Mouse (Mus musculus) heart, adult 2 months (tissue): ENCODE measurements around the gene Nrxn2. TPM values are rescaled to one million over a fixed set of nuclear protein-coding genes. Genes with fewer than 3 reads are reported as not detected.

ENCODE experiments used
- DNase-seq, 2 experiments: peaks; one replicate each; pipeline ENCODE4 v3.0.0; 2021
- H3K27ac ChIP-seq: fragments of 200-600 bp; 2 replicates; pipeline ENCODE4 v1.8.1; 2022
- H3K27me3 ChIP-seq: fragments of 200-500 bp; 2 replicates; pipeline ENCODE4 v1.6.1; 2012; ENCODE audit warnings: mild to moderate bottlenecking, low read length, inconsistent platforms, mixed read lengths; ENCODE audit not compliant: control insufficient read depth, insufficient read depth
- H3K36me3 ChIP-seq: fragments of 200-500 bp; 2 replicates; pipeline ENCODE4 v1.6.1; 2012; ENCODE audit warnings: low read length, inconsistent platforms; ENCODE audit not compliant: control insufficient read depth, insufficient read depth
- H3K4me1 ChIP-seq: fragments of 200-500 bp; 2 replicates; pipeline ENCODE4 v1.6.1; 2011; ENCODE audit warnings: low read length; ENCODE audit not compliant: control insufficient read depth, insufficient read depth
- H3K4me3 ChIP-seq: fragments of 200-600 bp; 2 replicates; pipeline ENCODE4 v1.8.1; 2022
- H3K79me2 ChIP-seq: fragments of 200-500 bp; replicated peaks from 2 replicates; pipeline ENCODE4 v1.6.1; 2012; ENCODE audit warnings: mild to moderate bottlenecking, inconsistent platforms, low read length, moderate library complexity, mixed read lengths; ENCODE audit not compliant: control insufficient read depth, insufficient read depth
- H3K9ac ChIP-seq: fragments of 200-500 bp; 2 replicates; pipeline ENCODE4 v1.6.1; 2012; ENCODE audit warnings: low read depth, mild to moderate bottlenecking, control low read depth, inconsistent platforms, low read length, mixed read lengths
- CTCF ChIP-seq: fragments of 200-600 bp; IDR thresholded peaks from 2 replicates; pipeline ENCODE4 v1.8.1; 2022; ENCODE audit warnings: antibody characterized with exemption, mild to moderate bottlenecking, moderate library complexity
- EP300 ChIP-seq: fragments of 200-500 bp; IDR thresholded peaks from 2 replicates; pipeline ENCODE4 v1.6.1; 2011; ENCODE audit warnings: low read depth, low read length, control low read depth; ENCODE audit not compliant: insufficient read depth
- POLR2A ChIP-seq: fragments of 200-500 bp; IDR thresholded peaks from 2 replicates; pipeline ENCODE4 v1.6.1; 2011; ENCODE audit warnings: mild to moderate bottlenecking, low read depth, low read length, control low read depth; ENCODE audit not compliant: insufficient read depth
- WGBS: fragments of 180-500 bp; shearing (Covaris S2); methylation state at CpG from one replicate; pipeline ENCODE4 v1.1.7; 2018; 5-methylcytosine and 5-hydroxymethylcytosine counted together
- intact Hi-C: fragments of 180-260 bp; cut with DNase I; formaldehyde crosslinking; loops from one replicate; pipeline ENCODE4 v1.15.1; 2025
- polyA plus RNA-seq: library from polyadenylated mRNA; depleted of rRNA; stranded (reverse); fragments of >200 nt; gene quantifications from 2 replicates; pipeline ENCODE4 v1.2.3, GENCODE M21; 2012
- total RNA-seq, 2 experiments: library from RNA; stranded (reverse); gene quantifications; 2 replicates each; pipeline ENCODE4 v1.2.3; 2021

Nrxn2 gene
- total and polyA plus RNA-seq, 3 experiments: 3.4 to 5.2 (median 4.5) TPM

DNA sequence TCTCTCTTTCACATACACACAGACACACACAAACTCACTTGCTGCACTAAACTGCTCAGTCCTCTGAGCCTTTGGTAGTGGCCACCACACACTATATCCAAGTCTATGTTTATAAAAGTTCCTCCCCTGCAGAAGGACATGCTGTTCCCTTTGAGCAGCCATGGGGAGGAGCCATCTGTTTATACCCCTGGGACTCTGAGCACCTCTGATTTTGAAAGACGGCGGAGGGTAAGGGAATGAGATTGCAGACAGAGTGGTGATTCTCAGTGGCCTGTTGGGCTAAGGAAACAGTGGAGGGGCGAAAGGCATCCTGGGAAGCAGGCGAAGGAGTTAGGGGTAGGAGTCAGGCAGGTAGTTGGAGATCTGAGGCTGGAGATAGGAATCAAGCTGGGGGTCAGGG is 121.1 kb downstream of the Nrxn2 start:
- Histone ChIP-seq H3K27me3 (no peaks in the 10 kb centered on the region), H3K79me2 (no peaks in the 10 kb centered on the region), H3K36me3 (no peaks in the 10 kb centered on the region), H3K4me3 (no peak overlapping the region), H3K4me1 (no peaks in the 10 kb centered on the region), H3K27ac (no peak overlapping the region), H3K9ac (no peak overlapping the region)
- intact Hi-C loops: no loop called here
- WGBS: 77% methylated on average over 4 of the region's 4 CpGs
- DNase-seq: no peak
- TF ChIP-seq EP300 (no peak), POLR2A (no peak), CTCF (no peak)

DNA sequence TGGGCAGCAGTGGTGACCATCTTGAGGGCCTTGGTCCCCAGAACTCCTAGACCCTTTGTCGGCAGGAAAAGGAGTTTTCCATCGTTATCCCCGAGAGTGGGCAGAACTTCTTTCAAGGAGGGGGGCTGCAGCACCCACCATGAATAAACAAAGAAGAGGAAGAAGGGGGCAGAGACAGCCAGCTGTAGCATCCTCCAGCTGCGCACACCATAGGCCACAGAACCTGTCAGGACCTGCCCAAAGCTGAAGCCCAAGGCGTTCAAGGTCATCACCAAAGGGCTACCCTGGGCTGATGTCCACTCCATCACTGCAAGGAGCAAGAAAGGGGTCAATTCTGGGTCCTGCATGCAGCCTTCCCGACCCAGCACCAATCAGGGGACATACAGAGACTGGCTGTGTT is 121.7 kb downstream of the Nrxn2 start:
- Histone ChIP-seq H3K27me3 (no peaks in the 10 kb centered on the region), H3K9ac (no peak overlapping the region), H3K4me3 (no peak overlapping the region), H3K36me3 (no peaks in the 10 kb centered on the region), H3K27ac (no peak overlapping the region), H3K4me1 (no peaks in the 10 kb centered on the region), H3K79me2 (no peaks in the 10 kb centered on the region)
- intact Hi-C loops: no loop called here
- no peak for TF ChIP-seq EP300
- TF ChIP-seq POLR2A: no peak
- TF ChIP-seq CTCF: no peak
- no peak for DNase-seq
- WGBS: 62% methylated on average over 6 of the region's 6 CpGs

DNA sequence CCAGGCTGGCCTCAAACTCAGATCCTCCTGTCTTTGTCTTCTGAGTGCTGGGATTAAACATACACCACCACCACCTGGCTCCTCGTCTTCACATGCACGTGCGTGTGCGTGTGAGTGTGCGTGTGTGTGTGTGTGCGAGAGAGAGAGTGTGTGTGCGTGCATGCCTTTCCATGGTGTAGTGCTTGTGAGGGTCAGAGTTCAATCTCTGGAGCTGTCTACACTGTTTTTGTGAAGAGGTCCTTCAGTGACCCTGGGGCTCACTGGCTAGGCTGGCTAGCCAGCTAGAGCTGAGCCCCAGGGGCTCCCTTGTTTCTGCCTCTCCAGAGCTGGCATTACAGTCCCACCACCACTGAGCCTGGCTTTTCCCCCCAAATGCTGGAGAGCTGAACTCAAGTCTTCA is 123.0 kb downstream of the Nrxn2 start:
- intact Hi-C loops: no loop called here
- H3K9ac ChIP-seq: no peak overlapping the region
- WGBS: 92% methylated on average over 7 of the region's 7 CpGs
- no peaks in the 10 kb centered on the region for H3K27me3 ChIP-seq
- H3K27ac ChIP-seq: no peak overlapping the region
- H3K36me3 ChIP-seq: no peaks in the 10 kb centered on the region
- H3K4me1 ChIP-seq: no peaks in the 10 kb centered on the region
- no peak for TF ChIP-seq CTCF
- no peak for TF ChIP-seq POLR2A
- no peak overlapping the region for H3K4me3 ChIP-seq
- H3K79me2 ChIP-seq: no peaks in the 10 kb centered on the region
- no peak for DNase-seq

GRCm38 (mm10) chr19:6542367-6543034 is 124.0 kb downstream of the Nrxn2 start, which contains the start of gene Slc22a12:
Slc22a12 (minus strand) TSS chr19:6543032.
- Histone ChIP-seq H3K79me2 (no peaks in the 10 kb centered on the region), H3K9ac (no peak within 1 kb of the TSS), H3K36me3 (no peaks in the 10 kb centered on the region), H3K27me3 (no peaks in the 10 kb centered on the region), H3K4me1 (no peaks in the 10 kb centered on the region), H3K27ac (no peak within 1 kb of the TSS), H3K4me3 (no peak within 1 kb of the TSS)
- intact Hi-C loops: no loop called here
- WGBS: 88% methylated on average over 16 of the region's 16 CpGs
- TF ChIP-seq CTCF: no peak
- no peak for TF ChIP-seq EP300
- DNase-seq: no peak

DNA sequence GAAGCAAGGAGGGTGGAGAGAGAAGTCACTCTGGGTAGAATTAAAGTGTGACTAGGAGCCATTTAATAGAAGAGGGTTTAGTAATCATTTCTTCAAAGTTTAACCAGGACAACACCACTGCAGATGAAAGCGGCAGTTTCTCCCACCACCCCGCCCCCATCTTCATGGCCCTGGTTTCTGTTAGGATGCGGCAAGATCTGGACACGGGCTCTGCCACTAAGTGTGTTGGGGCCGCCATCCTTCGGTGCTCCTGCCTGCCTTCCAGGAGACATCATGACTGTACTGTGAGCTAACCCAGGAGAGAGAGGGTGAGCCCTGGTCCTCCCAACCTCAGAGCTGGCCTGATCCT is 124.5 kb downstream of the Nrxn2 start:
- no peaks in the 10 kb centered on the region for H3K79me2 ChIP-seq
- no peak for DNase-seq
- H3K4me1 ChIP-seq: no peaks in the 10 kb centered on the region
- no peak for TF ChIP-seq EP300
- no peak for TF ChIP-seq POLR2A
- TF ChIP-seq CTCF: no peak
- WGBS: 89% methylated on average over 6 of the region's 6 CpGs
- no peaks in the 10 kb centered on the region for H3K36me3 ChIP-seq
- H3K9ac ChIP-seq: no peak overlapping the region
- no peaks in the 10 kb centered on the region for H3K27me3 ChIP-seq
- no peak overlapping the region for H3K4me3 ChIP-seq
- intact Hi-C loops: no loop called here
- no peak overlapping the region for H3K27ac ChIP-seq

GRCm38 (mm10) chr19:6543518-6543917 is 125.0 kb downstream of the Nrxn2 start:
- DNase-seq: no peak
- H3K4me1 ChIP-seq: no peaks in the 10 kb centered on the region
- H3K79me2 ChIP-seq: no peaks in the 10 kb centered on the region
- no peak for TF ChIP-seq EP300
- no peak for TF ChIP-seq POLR2A
- TF ChIP-seq CTCF: no peak
- WGBS: 53% methylated on average over 7 of the region's 7 CpGs
- no peak overlapping the region for H3K4me3 ChIP-seq
- intact Hi-C loops: no loop called here
- no peak overlapping the region for H3K9ac ChIP-seq
- H3K27me3 ChIP-seq: no peaks in the 10 kb centered on the region
- no peak overlapping the region for H3K27ac ChIP-seq
- H3K36me3 ChIP-seq: no peaks in the 10 kb centered on the region
